Mouse (Mus musculus): Measurements from ENCODE around the gene Slc27a1. TPM values are rescaled to one million over a fixed set of nuclear protein-coding genes. Genes with fewer than 3 reads are reported as not detected.

Slc27a1 gene
- total and polyA plus RNA-seq, 3 experiments: 0.46 to 1.3 TPM; not detected in 1

DNA sequence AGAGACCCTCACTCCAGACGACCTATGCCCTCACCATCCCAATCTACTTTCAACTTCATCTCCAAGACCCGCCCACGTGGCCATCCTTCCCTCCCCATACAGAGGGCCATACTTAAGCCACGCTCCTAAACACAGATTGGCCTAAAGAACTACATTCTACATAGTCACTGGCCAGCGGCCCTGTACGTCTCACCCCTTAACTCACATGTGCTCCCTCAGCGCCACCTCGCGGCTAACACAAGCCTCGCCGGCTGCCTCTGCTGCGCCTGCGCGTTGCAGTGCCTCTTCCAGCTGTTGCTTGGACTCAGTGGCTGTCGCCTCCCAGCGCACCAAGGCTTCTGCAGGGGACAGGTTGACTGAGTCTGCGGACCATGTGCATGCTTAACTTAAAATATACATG, 47.0 kb upstream of the Slc27a1 start:
- Histone ChIP-seq H3K79me2 (ENCODE audit: control insufficient read depth, insufficient read depth, low read length, poor library complexity) (no peaks in the 10 kb centered on the region), H3K4me1 (ENCODE audit: control insufficient read depth in 1 of 2, insufficient read depth in 2 of 2, low read length in 2 of 2) (0 out of 4 replicates have a peak, but pooled peaks cover 0 to 3% of the 10 kb centered on the region in 2 experiments), H3K36me3 (ENCODE audit: control insufficient read depth in 1 of 2, insufficient read depth in 2 of 2, low read length in 2 of 2) (no peaks in the 10 kb centered on the region; a peak in 1 of 4 replicates), H3K27me3 (ENCODE audit: control insufficient read depth in 1 of 2, insufficient read depth in 2 of 2, low read length in 2 of 2) (peaks cover 0 to 2% of the 10 kb centered on the region in 2 experiments; a peak in 2 of 4 replicates), H3K9me3 (replicated peaks; ENCODE audit: insufficient read depth, low read length) (no peaks in the 10 kb centered on the region), H3K9ac (ENCODE audit: control insufficient read depth, low read depth, low read length, poor library complexity, severe bottlenecking) (peak overlapping the region; percentile 42; the same call in 1 of the 2 replicates), H3K4me3 (ENCODE audit: control insufficient read depth in 1 of 2, insufficient read depth in 1 of 2, low read depth in 2 of 2, low read length in 2 of 2) (peak overlapping the region; percentile 35 to 39), H3K27ac (ENCODE audit: control insufficient read depth, low read depth, low read length) (no peak overlapping the region)
- DNase-seq (ENCODE audit: low read depth, low spot score): peak; percentile 97
- no peak for TF ChIP-seq MAFK (IDR thresholded peaks at IDR 0.05; ENCODE audit: borderline replicate concordance, low read depth, low read length)
- TF ChIP-seq MXI1 (IDR thresholded peaks at IDR 0.05; ENCODE audit: low read depth, low read length): peak; percentile 35; the same call in 1 of the 2 replicates
- TF ChIP-seq ZNF384 (IDR thresholded peaks at IDR 0.05; ENCODE audit: low read depth, low read length): 0 out of 2 replicates have a peak, but pooled peaks have one; percentile 28
- TF ChIP-seq MAX (IDR thresholded peaks at IDR 0.05; ENCODE audit: low read length): peak; percentile 91
- no peak for TF ChIP-seq GATA1 (IDR thresholded peaks at IDR 0.05; ENCODE audit: low read depth, low read length)
- peak; percentile 84 to 97 (median 94) for TF ChIP-seq CTCF (IDR thresholded peaks at IDR 0.05 in 2 of 3, conservative IDR thresholded peaks at IDR 0.05 in 1 of 3; ENCODE audit: control insufficient read depth in 1 of 3, insufficient read depth in 1 of 3, low read depth in 2 of 3, low read length in 3 of 3, poor library complexity in 1 of 3, severe bottlenecking in 1 of 3)
- no peak for TF ChIP-seq GABPA (IDR thresholded peaks at IDR 0.05; ENCODE audit: low read depth, low read length)
- TF ChIP-seq TAL1 (IDR thresholded peaks at IDR 0.05; ENCODE audit: low read length): no peak
- no peak for TF ChIP-seq POLR2AphosphoS5 (IDR thresholded peaks at IDR 0.05; ENCODE audit: borderline replicate concordance, low read depth, low read length)
- no peak for TF ChIP-seq NELFE (IDR thresholded peaks at IDR 0.05; ENCODE audit: low read depth, low read length)
- no peak for TF ChIP-seq ZMIZ1 (IDR thresholded peaks at IDR 0.05; ENCODE audit: low read depth, low read length)
- peak; percentile 52; the same call in 1 of the 2 replicates for TF ChIP-seq SIN3A (IDR thresholded peaks at IDR 0.05; ENCODE audit: low read length)
- TF ChIP-seq POLR2A (IDR thresholded peaks at IDR 0.05; ENCODE audit: control insufficient read depth in 1 of 2, insufficient read depth in 1 of 2, low read depth in 1 of 2, low read length in 2 of 2, poor library complexity in 1 of 2): peak in 1 of 2 experiments; percentile 30; a peak in 1 of 4 replicates
- TF ChIP-seq USF1 (IDR thresholded peaks at IDR 0.05; ENCODE audit: low read depth, low read length): peak; percentile 79
- TF ChIP-seq NRF1 (IDR thresholded peaks at IDR 0.05; ENCODE audit: insufficient read depth, low read depth, low read length, poor library complexity, severe bottlenecking): peak; percentile 97
- no peak for TF ChIP-seq BHLHE40 (IDR thresholded peaks at IDR 0.05; ENCODE audit: borderline replicate concordance, low read depth, low read length)
- TF ChIP-seq UBTF (IDR thresholded peaks at IDR 0.05; ENCODE audit: borderline replicate concordance, insufficient read depth, low read depth, low read length): no peak
- no peak for TF ChIP-seq CHD1 (IDR thresholded peaks at IDR 0.05; ENCODE audit: low read depth, low read length)
- TF ChIP-seq USF2 (IDR thresholded peaks at IDR 0.05; ENCODE audit: borderline replicate concordance in 1 of 2, insufficient read depth in 1 of 2, low read depth in 1 of 2, low read length in 2 of 2): no peak
- TF ChIP-seq POLR2AphosphoS2 (IDR thresholded peaks at IDR 0.05; ENCODE audit: low read length): no peak
- TF ChIP-seq ETS1 (IDR thresholded peaks at IDR 0.05; ENCODE audit: low read depth, low read length): no peak
- TF ChIP-seq ELF1 (IDR thresholded peaks at IDR 0.05; ENCODE audit: low read depth, low read length): 0 out of 2 replicates have a peak, but pooled peaks have one; percentile 24
- TF ChIP-seq TBP (IDR thresholded peaks at IDR 0.05; ENCODE audit: low read depth, low read length): 0 out of 2 replicates have a peak, but pooled peaks have one; percentile 26
- TF ChIP-seq E2F4 (IDR thresholded peaks at IDR 0.05; ENCODE audit: borderline replicate concordance, low read depth, low read length): no peak
- peak; percentile 86 for TF ChIP-seq SMC3 (IDR thresholded peaks at IDR 0.05; ENCODE audit: low read depth, low read length)
- peak; percentile 69 for TF ChIP-seq HCFC1 (IDR thresholded peaks at IDR 0.05; ENCODE audit: low read depth, low read length)
- no peak for TF ChIP-seq MEF2A (IDR thresholded peaks at IDR 0.05; ENCODE audit: extremely low read depth, insufficient replicate concordance, low read depth, low read length, poor library complexity, severe bottlenecking)
- TF ChIP-seq RAD21 (IDR thresholded peaks at IDR 0.05; ENCODE audit: low read depth, low read length): peak; percentile 66
- TF ChIP-seq MYC (IDR thresholded peaks at IDR 0.05; ENCODE audit: low read depth, low read length): peak; percentile 94
- peak; percentile 60; the same call in 1 of the 2 replicates for TF ChIP-seq MAZ (IDR thresholded peaks at IDR 0.05; ENCODE audit: low read depth, low read length)
- peak; percentile 57 for TF ChIP-seq ZC3H11A (IDR thresholded peaks at IDR 0.05; ENCODE audit: low read depth, low read length)
- no peak for TF ChIP-seq KAT2A (conservative IDR thresholded peaks at IDR 0.05; ENCODE audit: low read depth, low read length)
- no peak for TF ChIP-seq MYB (IDR thresholded peaks at IDR 0.05; ENCODE audit: low read depth, low read length)
- TF ChIP-seq ZKSCAN1 (IDR thresholded peaks at IDR 0.05; ENCODE audit: low read depth, low read length): no peak
- no peak for TF ChIP-seq RCOR1 (IDR thresholded peaks at IDR 0.05; ENCODE audit: low read depth, low read length)
- TF ChIP-seq CHD2 (IDR thresholded peaks at IDR 0.05; ENCODE audit: low read length): no peak
- no peak for TF ChIP-seq EP300 (IDR thresholded peaks at IDR 0.05; ENCODE audit: low read depth in 1 of 2, low read length in 2 of 2)

Data from MEL (cell line).